23 mouse cellular contexts compared by ENCODE assay signal in genomic region chr8:94304412-94304811, GRCm38 (mm10). TPM values are rescaled to one million over a fixed set of nuclear protein-coding genes. Genes with fewer than 3 reads are reported as not detected.
"Had no signal": no experiment of that assay in that cellular context is flagged by ENCODE, and none has a peak within 500 bp of the region (broad histone marks: within the 10 kb centered on the region; RNA-seq: fewer than 3 reads in every experiment).

No protein-coding gene starts in this region.

- H3K27me3 ChIP-seq: liver, embryonic 15.5 days; lung, embryonic 15.5 days; megakaryocyte, embryonic 14.5 days; midbrain, embryonic 12.5 days; neural tube, embryonic 13.5 days; neural tube, embryonic 15.5 days had no signal

- DNase-seq: liver, postnatal 0 days; lung, adult 2 months; lung, postnatal 14 days; lung, postnatal 36 days; midbrain, embryonic 14.5 days; retina, postnatal 1 day; right cerebral cortex, adult 18-20 months; spleen, adult 18-20 months; thymus, adult 2 months; thymus, postnatal 25 days; thymus, postnatal 4 days had no signal

- H3K27ac ChIP-seq: liver, embryonic 15.5 days; lung, embryonic 15.5 days; macrophage; midbrain, embryonic 12.5 days; neural tube, embryonic 13.5 days; neural tube, embryonic 15.5 days had no signal

- H3K9ac ChIP-seq: liver, embryonic 15.5 days; liver, postnatal 0 days; lung, embryonic 15.5 days; midbrain, embryonic 12.5 days; neural tube, embryonic 13.5 days; neural tube, embryonic 15.5 days had no signal

- H3K4me3 ChIP-seq: liver, embryonic 15.5 days; lung, embryonic 15.5 days; megakaryocyte, embryonic 14.5 days; midbrain, embryonic 12.5 days; myocyte; neural tube, embryonic 13.5 days; neural tube, embryonic 15.5 days had no signal

- ATAC-seq: liver, postnatal 0 days; lung, postnatal 0 days; midbrain, embryonic 16.5 days had no signal

- H3K4me1 ChIP-seq: midbrain, embryonic 12.5 days; neural tube, embryonic 13.5 days; neural tube, embryonic 15.5 days had no signal

- H3K4me2 ChIP-seq: liver, embryonic 15.5 days; lung, embryonic 15.5 days; midbrain, embryonic 12.5 days; neural tube, embryonic 13.5 days; neural tube, embryonic 15.5 days had no signal

- H3K9me3 ChIP-seq: liver, embryonic 15.5 days; lung, embryonic 15.5 days; megakaryocyte, embryonic 14.5 days; midbrain, embryonic 12.5 days; neural tube, embryonic 13.5 days; neural tube, embryonic 15.5 days had no signal

RNA-seq across cellular contexts. Expression of gene Slc12a3, which starts 24.6 kb away (rescaled TPM):
- polyA plus RNA-seq: macrophage; midbrain, embryonic 12.5 days; midbrain, embryonic 16.5 days; neural tube, embryonic 11.5 days; stomach, embryonic 14.5 days had no signal
